Mouse (Mus musculus): ENCODE results near the gene Snapc2. TPM values are rescaled to one million over a fixed set of nuclear protein-coding genes. Genes with fewer than 3 reads are reported as not detected.
A peak's percentile ranks its signal among the peaks of the same experiment; 100 is the strongest.

The Snapc2 gene
- polyA plus RNA-seq, 2 experiments from 2014 or later = 12.8 TPM

DNA sequence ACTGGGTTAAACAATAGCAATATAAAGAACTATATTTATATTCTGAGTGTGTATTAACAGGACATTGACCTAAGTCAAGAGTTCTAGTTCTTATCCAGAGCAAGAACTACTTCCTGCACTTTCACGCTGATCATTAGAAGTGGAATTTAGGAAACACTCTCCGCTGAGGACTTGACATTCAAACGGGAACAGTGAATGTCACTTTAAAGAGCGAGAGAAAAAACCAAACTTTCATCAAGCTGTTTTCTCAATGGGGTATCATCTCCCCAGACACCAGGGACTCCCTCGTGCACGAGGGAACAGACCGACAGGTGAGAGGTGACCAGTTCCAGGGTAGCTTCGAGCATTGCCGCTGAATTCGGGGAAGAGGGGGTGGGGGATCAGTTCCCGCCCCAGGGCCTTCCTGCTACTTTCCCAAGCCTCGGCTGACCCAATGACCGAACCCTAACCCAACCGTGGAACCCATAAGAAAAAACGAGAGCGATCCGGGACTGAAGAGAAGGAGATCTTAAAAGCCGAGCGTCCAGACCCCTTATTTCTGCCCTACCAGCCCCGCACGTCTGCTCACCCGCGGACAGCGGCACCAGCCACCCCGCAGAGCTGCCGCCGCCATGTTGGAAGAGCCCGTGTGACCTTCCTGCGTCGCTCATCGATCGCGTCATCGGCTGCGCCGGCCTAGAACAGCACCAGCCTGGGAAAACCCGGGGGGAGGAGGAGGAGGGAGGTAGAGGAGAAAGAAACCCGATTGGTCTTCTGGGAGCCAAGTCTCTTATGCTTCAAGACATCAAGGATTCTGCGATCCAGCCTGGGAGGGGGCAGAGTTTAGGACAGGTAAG, 22.6 kb downstream of the Snapc2 start, which contains the start of gene Timm44:
Gene Timm44, minus strand, starts transcription at position 639 of the 836 bp plus-strand sequence.
- ATAC-seq = peak; percentile 98

DNA sequence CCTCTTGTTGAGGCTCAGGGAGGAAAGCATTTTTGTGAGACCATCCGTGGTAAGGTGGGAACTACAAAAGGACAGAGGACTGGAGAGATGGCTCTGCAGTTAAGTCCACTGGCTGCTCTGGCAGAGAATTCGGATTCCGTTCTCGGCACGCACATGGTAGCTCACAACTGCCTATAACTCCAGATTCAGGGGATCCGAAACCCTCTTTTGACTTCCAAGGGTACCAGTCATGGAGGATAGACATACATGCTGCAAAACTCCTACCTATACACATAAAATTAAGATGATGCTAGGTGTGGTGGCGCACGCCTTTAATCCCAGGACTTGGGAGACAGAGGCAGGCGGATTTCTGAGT, 23.2 kb downstream of the Snapc2 start:
- no peak for ATAC-seq

DNA sequence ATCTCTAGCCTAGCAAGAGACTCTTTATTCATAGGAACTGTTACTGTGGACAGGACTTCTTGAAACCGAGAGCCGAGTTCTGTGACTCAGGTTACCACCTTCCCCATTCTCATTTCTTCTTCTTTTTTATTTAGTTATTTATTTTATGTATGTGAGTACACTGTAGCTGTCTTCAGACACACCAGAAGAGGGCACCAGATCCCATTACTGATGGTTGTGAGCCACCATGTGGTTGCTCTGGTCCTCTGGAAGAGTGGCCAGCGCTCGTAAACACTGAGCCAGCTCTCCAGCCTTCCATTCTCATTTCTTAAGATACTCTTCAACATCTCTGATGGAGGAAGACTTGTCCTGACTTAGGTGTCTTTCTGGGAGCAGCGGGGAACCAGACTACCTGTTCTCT, 39.9 kb downstream of the Snapc2 start:
- no peak for ATAC-seq

DNA sequence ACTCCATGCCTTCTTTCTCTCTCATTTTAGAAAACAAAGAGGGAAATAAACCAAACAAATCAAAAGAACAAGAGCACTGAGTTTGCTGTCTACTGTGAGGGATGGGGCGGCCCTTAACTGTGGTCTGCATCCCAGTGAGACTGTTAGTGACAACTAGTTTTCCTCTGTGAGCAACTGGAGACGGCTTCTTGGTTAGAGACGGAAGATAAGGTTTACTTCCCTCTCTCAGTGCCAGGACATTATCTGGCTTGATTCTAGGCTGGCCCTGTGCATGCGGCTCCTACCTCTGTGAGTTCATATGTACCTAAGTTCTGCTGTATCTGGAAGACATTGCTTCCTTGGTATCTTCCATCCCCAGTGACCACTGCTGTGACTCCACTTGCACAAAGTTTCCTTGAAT, 44.9 kb downstream of the Snapc2 start:
- no peak for ATAC-seq

DNA sequence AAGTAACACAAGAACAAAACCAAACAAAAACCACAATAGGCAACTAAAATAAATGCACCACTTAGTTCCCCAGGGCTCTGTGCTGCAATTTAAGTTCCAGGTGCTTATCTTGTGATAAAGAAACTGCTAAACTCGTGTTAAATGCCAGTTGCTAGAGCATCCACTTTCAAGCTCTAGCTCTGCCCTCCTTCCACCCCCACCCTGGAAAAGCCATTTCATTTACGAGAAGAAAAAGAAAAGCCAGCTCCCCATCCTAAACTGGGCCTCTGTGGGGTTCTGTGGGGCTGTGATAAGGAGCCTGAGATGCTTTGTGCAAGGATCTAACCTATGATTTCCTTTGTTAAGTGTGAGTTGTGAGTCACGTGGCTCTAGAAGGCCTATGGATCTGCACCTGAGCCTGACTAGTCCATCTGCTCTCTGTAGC, 51.3 kb downstream of the Snapc2 start:
- no peak for ATAC-seq

Other genes starting within 250 kb of the Snapc2 start
- gene Cd209f, start 147.2 kb upstream of the Snapc2 start, polyA plus RNA-seq (2017; shearing (Covaris generic)) = under 1 TPM in 1 of 2 experiments, not detected in 1; 0.30 TPM
- under 1 TPM in 1 of 2 experiments, not detected in 1; 0.15 TPM for gene Cd209g, start 119.0 kb upstream of the Snapc2 start, polyA plus RNA-seq (2017; shearing (Covaris generic))
- gene Evi5l, start 86.5 kb upstream of the Snapc2 start, polyA plus RNA-seq (2017; shearing (Covaris generic)) = 1 to 10 TPM; 5.6 to 7.8 TPM
- under 1 TPM in 1 of 2 experiments, not detected in 1; 0.49 TPM for gene Prr36, start 35.6 kb upstream of the Snapc2 start, polyA plus RNA-seq (2017; shearing (Covaris generic))
- gene Lrrc8e, start 26.3 kb upstream of the Snapc2 start, polyA plus RNA-seq (2017; shearing (Covaris generic)) = under 1 TPM in 1 of 2 experiments, not detected in 1; 0.34 TPM
- gene Map2k7, start 14.3 kb upstream of the Snapc2 start, polyA plus RNA-seq (2017; shearing (Covaris generic)) = 10 to 100 TPM; 23.2 to 31.7 TPM
- under 1 TPM in 1 of 2 experiments, not detected in 1; 0.46 TPM for gene Gm49320, start 14.2 kb upstream of the Snapc2 start, polyA plus RNA-seq (2017; shearing (Covaris generic))
- gene Tgfbr3l, start 4.9 kb upstream of the Snapc2 start, polyA plus RNA-seq (2017; shearing (Covaris generic)) = 1 to 10 TPM; 7.2 to 9.6 TPM
- not detected for gene Ctxn1, start 6.2 kb downstream of the Snapc2 start, polyA plus RNA-seq (2017; shearing (Covaris generic))
- gene Timm44, start 22.8 kb downstream of the Snapc2 start, polyA plus RNA-seq (2017; shearing (Covaris generic)) = 100 to 1,000 TPM in 1 of 2 experiments, 10 to 100 TPM in 1; 75.2 to 122 TPM
- 10 to 100 TPM; 12.2 to 12.5 TPM for gene Ccl25, start 72.1 kb downstream of the Snapc2 start, polyA plus RNA-seq (2017; shearing (Covaris generic))
- 10 to 100 TPM; 20.4 to 38.9 TPM for gene Elavl1, start 72.3 kb downstream of the Snapc2 start, polyA plus RNA-seq (2017; shearing (Covaris generic))
- gene Cers4, start 239.9 kb downstream of the Snapc2 start, polyA plus RNA-seq (2017; shearing (Covaris generic)) = 100 to 1,000 TPM in 1 of 2 experiments, 10 to 100 TPM in 1; 84.6 to 113 TPM

Measured in CD4-positive, CD25-positive, alpha-beta regulatory T cell, adult 4 months (primary cell).